Mouse (Mus musculus): Measurements from ENCODE around the gene Pcnt. TPM values are rescaled to one million over a fixed set of nuclear protein-coding genes. Genes with fewer than 3 reads are reported as not detected.
A peak's percentile ranks its signal among the peaks of the same experiment; 100 is the strongest.

The Pcnt gene
- total RNA-seq (2017) = 70.6 and 77.7 TPM in 2 replicates

- peak; percentile 87 for ATAC-seq (replicated peaks; ENCODE audit: low read depth, poor library complexity, severe bottlenecking)
These were observed at the start of gene Pcnt for GRCm38 (mm10) chr10:76442178-76443088. Pcnt (minus strand) TSS chr10:76442786.

GRCm38 (mm10) chr10:76489205-76489604 is 46.6 kb upstream of the Pcnt start:
- ATAC-seq (replicated peaks; ENCODE audit: low read depth, poor library complexity, severe bottlenecking) = peak; percentile 40; the same call in 1 of the 2 replicates

- ATAC-seq (replicated peaks; ENCODE audit: low read depth, poor library complexity, severe bottlenecking) = peak; percentile 81
These were observed 45.7 kb upstream of the Pcnt start for GRCm38 (mm10) chr10:76488265-76488664.

GRCm38 (mm10) chr10:76486302-76486701 is 43.7 kb upstream of the Pcnt start:
- peak; percentile 46 for ATAC-seq (replicated peaks; ENCODE audit: low read depth, poor library complexity, severe bottlenecking)

GRCm38 (mm10) chr10:76481480-76481879 is 38.9 kb upstream of the Pcnt start:
- ATAC-seq (replicated peaks; ENCODE audit: low read depth, poor library complexity, severe bottlenecking) = no peak

- no peak for ATAC-seq (replicated peaks; ENCODE audit: low read depth, poor library complexity, severe bottlenecking)
These were observed 38.3 kb upstream of the Pcnt start for GRCm38 (mm10) chr10:76480851-76481250.

- no peak for ATAC-seq (replicated peaks; ENCODE audit: low read depth, poor library complexity, severe bottlenecking)
These were observed 31.2 kb upstream of the Pcnt start for GRCm38 (mm10) chr10:76473759-76474158.

GRCm38 (mm10) chr10:76468203-76469162 is 25.9 kb upstream of the Pcnt start, which contains the start of the genes Mcm3ap and Ybey:
Mcm3ap (plus strand) TSS chr10:76468927.
Ybey (minus strand) TSS chr10:76469114.
- ATAC-seq (replicated peaks; ENCODE audit: low read depth, poor library complexity, severe bottlenecking) = peak; percentile 99

- no peak for ATAC-seq (replicated peaks; ENCODE audit: low read depth, poor library complexity, severe bottlenecking)
These were observed 20.1 kb upstream of the Pcnt start for GRCm38 (mm10) chr10:76462721-76463120.

- ATAC-seq (replicated peaks; ENCODE audit: low read depth, poor library complexity, severe bottlenecking) = no peak
These were observed 19.7 kb upstream of the Pcnt start for GRCm38 (mm10) chr10:76462312-76462711.

- ATAC-seq (replicated peaks; ENCODE audit: low read depth, poor library complexity, severe bottlenecking) = no peak
These were observed 18.7 kb upstream of the Pcnt start for GRCm38 (mm10) chr10:76461255-76461654.

GRCm38 (mm10) chr10:76455289-76455688 is 12.7 kb upstream of the Pcnt start:
- ATAC-seq (replicated peaks; ENCODE audit: low read depth, poor library complexity, severe bottlenecking) = peak; percentile 93

GRCm38 (mm10) chr10:76448851-76449250 is 6.3 kb upstream of the Pcnt start, which contains the start of gene 2610028H24Rik:
2610028H24Rik (plus strand) TSS chr10:76449081.
- ATAC-seq (replicated peaks; ENCODE audit: low read depth, poor library complexity, severe bottlenecking) = no peak

GRCm38 (mm10) chr10:76447406-76448229 is 5.0 kb upstream of the Pcnt start:
- no peak for ATAC-seq (replicated peaks; ENCODE audit: low read depth, poor library complexity, severe bottlenecking)

- ATAC-seq (replicated peaks; ENCODE audit: low read depth, poor library complexity, severe bottlenecking) = peak; percentile 26
These were observed 3.6 kb upstream of the Pcnt start for GRCm38 (mm10) chr10:76445996-76446681.

GRCm38 (mm10) chr10:76440281-76440680 is 2.3 kb downstream of the Pcnt start, which contains the start of gene AC141477.1:
AC141477.1 (minus strand) TSS chr10:76440444.
- ATAC-seq (replicated peaks; ENCODE audit: low read depth, poor library complexity, severe bottlenecking) = no peak

GRCm38 (mm10) chr10:76439107-76439890 is 3.3 kb downstream of the Pcnt start:
- ATAC-seq (replicated peaks; ENCODE audit: low read depth, poor library complexity, severe bottlenecking) = no peak

- no peak for ATAC-seq (replicated peaks; ENCODE audit: low read depth, poor library complexity, severe bottlenecking)
These were observed 8.7 kb downstream of the Pcnt start for GRCm38 (mm10) chr10:76433925-76434324.

Data from common myeloid progenitor, adult 5-6 weeks (primary cell).